Mouse (Mus musculus): ENCODE results near the gene Apobec2.

- TF ChIP-seq CHD2 (IDR thresholded peaks at IDR 0.05; ENCODE audit: low read depth, low read length) (no peak), HCFC1 (IDR thresholded peaks at IDR 0.05; ENCODE audit: borderline replicate concordance, insufficient read depth, low read length) (no peak), MAFK (IDR thresholded peaks at IDR 0.05; ENCODE audit: insufficient read depth, low read depth, low read length) (no peak), ZC3H11A (IDR thresholded peaks at IDR 0.05; ENCODE audit: borderline replicate concordance, low read depth, low read length) (no peak)
Observed at GRCm38 (mm10) chr17:48437421-48437911, 4.7 kb upstream of the Apobec2 start.

All from ES-E14 (cell line).